Mouse (Mus musculus) intestine, embryonic 14.5 days (tissue): ENCODE measurements around the gene Sfrp5. TPM values are rescaled to one million over a fixed set of nuclear protein-coding genes. Genes with fewer than 3 reads are reported as not detected.

ENCODE experiments used
- ATAC-seq: fragments of 200-750 bp; cut with Nextera tagmentation; replicated peaks from 2 replicates; pipeline ENCODE4 v1.8.0; 2017; ENCODE audit warnings: low read depth, moderate number of reproducible peaks, moderate TSS enrichment, moderate library complexity; ENCODE audit not compliant: low FRiP score, low TSS enrichment
- DNase-seq: peaks from one replicate; pipeline ENCODE4 v3.0.0-alpha.2; 2018; ENCODE audit warnings: low spot score
- H3K27ac ChIP-seq: fragments of 300-500 bp; sonication (generic); 2 replicates; pipeline ENCODE4 v1.5.1; 2014; ENCODE audit warnings: low read depth, mild to moderate bottlenecking, control low read depth
- H3K27me3 ChIP-seq: fragments of 300-500 bp; sonication (generic); replicated peaks from 2 replicates; pipeline ENCODE4 v1.6.1; 2014; ENCODE audit warnings: low read length, control low read depth; ENCODE audit not compliant: control insufficient read depth, insufficient read depth
- H3K36me3 ChIP-seq: fragments of 300-500 bp; sonication (generic); 2 replicates; pipeline ENCODE4 v1.6.1; 2014; ENCODE audit warnings: low read length, control low read depth; ENCODE audit not compliant: control insufficient read depth, insufficient read depth
- H3K4me1 ChIP-seq: fragments of 300-500 bp; sonication (generic); replicated peaks from 2 replicates; pipeline ENCODE4 v1.6.1; 2014; ENCODE audit warnings: low read length, control low read depth, mixed read lengths; ENCODE audit not compliant: control insufficient read depth, insufficient read depth
- H3K4me2 ChIP-seq: fragments of 300-500 bp; sonication (generic); 2 replicates; pipeline ENCODE4 v1.6.1; 2014; ENCODE audit warnings: low read length
- H3K4me3 ChIP-seq: fragments of 300-500 bp; sonication (generic); 2 replicates; pipeline ENCODE4 v1.5.1; 2014; ENCODE audit warnings: low read depth, low read length, control low read depth, mixed read lengths
- H3K9ac ChIP-seq: fragments of 300-500 bp; sonication (generic); 2 replicates; pipeline ENCODE4 v1.6.1; 2014; ENCODE audit warnings: mild to moderate bottlenecking, low read length
- H3K9me3 ChIP-seq: fragments of 300-500 bp; sonication (generic); 2 replicates; pipeline ENCODE4 v1.6.1; 2016; ENCODE audit warnings: low read length, control low read depth; ENCODE audit not compliant: control insufficient read depth
- WGBS: fragments of 180-500 bp; shearing (Covaris S2); extraction: QIAGEN DNeasy Blood & Tissue Kit; methylation state at CpG from one replicate; pipeline ENCODE4 v1.1.7; 2014; 5-methylcytosine and 5-hydroxymethylcytosine counted together
- polyA plus RNA-seq: library from polyadenylated mRNA; unstranded; fragments of >200 nt; fragmentation: Nextera tagmentation; extraction: Ambion mirVana; gene quantifications from 2 replicates; pipeline ENCODE4 v1.2.1, GENCODE M21; 2014

Gene Sfrp5
- polyA plus RNA-seq = 16.2 and 46.3 TPM in 2 replicates

- ATAC-seq (peak; percentile 47; the same call in 1 of the 2 replicates), DNase-seq (peak; percentile 68)
- Histone ChIP-seq H3K9ac (0 out of 2 replicates have a peak within 1 kb of the TSS, but pooled peaks have one; percentile 8), H3K36me3 (no peaks in the 10 kb centered on the region), H3K4me1 (0 out of 2 replicates have a peak, but pooled peaks cover 3% of the 10 kb centered on the region), H3K9me3 (no peaks in the 10 kb centered on the region), H3K4me2 (peak within 1 kb of the TSS; percentile 44), H3K4me3 (peak within 1 kb of the TSS; percentile 31), H3K27me3 (peaks cover 56% of the 10 kb centered on the region), H3K27ac (no peak within 1 kb of the TSS)
- WGBS = 1% methylated on average over 59 of the region's 60 CpGs
These were observed at the start of gene Sfrp5 for GRCm38 (mm10) chr19:42201696-42202381. Gene Sfrp5 (minus strand): TSS chr19:42202252.

DNA sequence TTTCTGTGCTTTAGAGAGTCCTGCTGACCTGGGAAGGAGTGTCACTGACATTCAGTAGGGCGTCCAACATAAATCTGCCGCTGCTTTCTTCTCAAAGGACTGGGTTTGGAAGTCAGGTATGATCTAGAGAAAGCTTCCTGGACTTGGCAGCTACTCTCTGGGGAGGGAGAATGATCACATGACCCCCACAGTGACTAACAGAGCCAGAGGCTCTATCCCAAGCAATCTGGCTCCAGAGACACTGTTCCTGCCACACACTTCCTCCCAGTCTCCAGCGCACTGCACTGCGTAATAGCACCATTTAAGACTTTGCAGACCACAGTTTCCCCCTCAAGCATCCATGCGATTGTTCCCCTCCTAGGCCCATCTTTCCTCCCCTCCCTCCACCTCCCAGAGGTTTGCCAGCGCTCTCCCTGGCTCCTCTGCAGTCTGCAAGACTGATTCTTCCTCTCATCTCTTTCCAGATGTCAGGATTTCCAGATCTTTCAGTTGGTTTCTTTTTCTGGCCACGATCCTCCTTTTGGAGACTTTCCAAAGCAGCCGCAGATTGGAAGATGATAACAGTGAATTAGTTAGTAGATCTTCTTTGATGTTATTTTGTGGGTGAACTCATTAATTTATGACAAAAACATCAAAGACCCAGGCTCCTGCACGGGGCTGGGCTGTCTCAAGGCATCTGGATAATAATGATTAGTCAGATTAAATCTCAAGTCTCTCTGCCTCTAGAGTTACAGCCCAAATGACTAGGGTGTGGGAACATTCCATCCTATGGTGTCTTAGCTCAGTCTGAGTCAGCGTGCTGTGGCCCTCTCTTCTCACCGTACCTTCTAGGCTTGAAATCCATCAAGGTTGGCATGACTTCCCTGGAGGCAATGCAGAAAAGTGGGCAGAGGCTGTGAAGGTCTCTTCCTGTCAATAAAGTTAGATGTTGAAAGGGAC is 48.2 kb upstream of the Sfrp5 start:
- H3K27me3 ChIP-seq = peaks cover 13% of the 10 kb centered on the region
- H3K4me1 ChIP-seq = no peaks in the 10 kb centered on the region
- ATAC-seq (no peak), DNase-seq (no peak)
- WGBS = 67% methylated on average over 11 of the region's 11 CpGs
- H3K4me3 ChIP-seq = no peak overlapping the region
- H3K4me2 ChIP-seq = no peak overlapping the region
- no peak overlapping the region for H3K27ac ChIP-seq
- no peaks in the 10 kb centered on the region for H3K36me3 ChIP-seq
- no peak overlapping the region for H3K9ac ChIP-seq
- H3K9me3 ChIP-seq = no peaks in the 10 kb centered on the region

DNA sequence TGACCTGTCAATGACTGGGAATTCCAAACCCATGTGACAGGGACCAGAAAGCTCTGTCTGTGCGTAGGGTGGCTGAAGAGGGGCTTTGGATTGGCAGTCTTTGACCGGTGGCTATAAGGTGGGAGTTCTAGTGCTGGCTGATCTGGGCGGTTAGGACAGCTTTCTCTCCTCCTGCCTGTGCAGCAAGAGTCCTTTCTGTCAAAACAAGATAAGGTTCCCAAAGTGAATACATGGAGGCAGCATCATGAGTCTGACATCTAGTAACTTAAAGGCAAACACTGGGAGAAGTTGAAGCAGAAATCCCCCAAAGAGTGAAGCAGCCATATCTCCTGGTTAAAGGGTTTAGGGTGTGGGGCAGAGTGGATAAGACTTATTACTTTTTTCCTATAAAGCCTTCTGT is 45.5 kb upstream of the Sfrp5 start, which contains the start of gene Golga7b:
Golga7b (plus strand) TSS at position 56 of the 400 bp plus-strand sequence.
- Histone ChIP-seq H3K4me1 (no peaks in the 10 kb centered on the region), H3K27ac (no peak within 1 kb of the TSS), H3K36me3 (no peaks in the 10 kb centered on the region), H3K9ac (no peak within 1 kb of the TSS), H3K4me2 (no peak within 1 kb of the TSS), H3K4me3 (no peak within 1 kb of the TSS), H3K9me3 (no peaks in the 10 kb centered on the region), H3K27me3 (no peaks in the 10 kb centered on the region)
- 66% methylated on average over 3 of the region's 3 CpGs for WGBS
- ATAC-seq (no peak), DNase-seq (no peak)

DNA sequence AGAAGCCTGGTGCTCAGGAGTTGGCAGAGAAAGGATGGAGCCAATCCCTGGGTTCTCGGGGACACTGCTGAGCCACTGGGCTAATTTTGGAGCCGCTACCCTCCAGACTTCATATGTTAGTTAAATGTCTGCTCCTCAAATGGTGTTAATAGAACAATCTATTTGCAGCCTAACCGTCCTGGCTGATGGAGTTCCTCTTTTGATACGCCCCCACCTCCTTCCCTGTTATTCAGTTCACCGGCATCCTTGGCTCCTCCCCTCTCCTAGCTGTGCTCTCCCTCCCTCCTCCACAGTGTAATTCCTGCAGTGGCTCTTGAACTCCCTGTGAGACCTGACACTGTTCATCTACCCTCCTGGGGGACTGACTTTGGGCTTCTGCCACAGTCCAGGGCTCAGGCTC is 44.6 kb upstream of the Sfrp5 start:
- Histone ChIP-seq H3K27me3 (no peaks in the 10 kb centered on the region), H3K27ac (no peak overlapping the region), H3K4me1 (no peaks in the 10 kb centered on the region), H3K4me3 (no peak overlapping the region), H3K4me2 (no peak overlapping the region), H3K9ac (no peak overlapping the region), H3K36me3 (no peaks in the 10 kb centered on the region), H3K9me3 (no peaks in the 10 kb centered on the region)
- ATAC-seq = no peak
- no peak for DNase-seq
- WGBS = 43% methylated on average over 5 of the region's 5 CpGs

DNA sequence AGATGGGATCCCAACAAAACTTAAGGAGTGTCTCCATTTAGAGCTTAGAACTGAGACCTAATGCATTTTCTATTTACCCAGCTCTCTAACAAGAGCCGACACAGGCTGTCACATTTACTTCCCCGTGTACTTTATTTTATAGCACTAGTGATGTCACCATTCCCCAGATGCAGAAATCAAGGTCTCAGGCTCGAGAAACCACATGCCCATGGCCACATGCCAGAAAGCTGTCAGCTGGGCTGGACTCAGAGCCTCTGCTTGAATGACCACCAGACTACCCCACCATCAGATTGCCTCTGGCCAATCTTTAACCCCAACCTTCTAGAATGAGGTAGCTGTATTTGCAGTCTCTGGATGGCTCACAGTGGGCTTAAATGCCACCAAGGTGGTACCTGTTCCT is 41.3 kb upstream of the Sfrp5 start:
- ATAC-seq = no peak
- H3K9ac ChIP-seq = no peak overlapping the region
- H3K4me1 ChIP-seq = no peaks in the 10 kb centered on the region
- 47% methylated on average over 3 of the region's 3 CpGs for WGBS
- no peak overlapping the region for H3K4me2 ChIP-seq
- H3K36me3 ChIP-seq = no peaks in the 10 kb centered on the region
- H3K27ac ChIP-seq = no peak overlapping the region
- no peak for DNase-seq
- H3K27me3 ChIP-seq = no peaks in the 10 kb centered on the region
- H3K4me3 ChIP-seq = no peak overlapping the region
- H3K9me3 ChIP-seq = no peaks in the 10 kb centered on the region

DNA sequence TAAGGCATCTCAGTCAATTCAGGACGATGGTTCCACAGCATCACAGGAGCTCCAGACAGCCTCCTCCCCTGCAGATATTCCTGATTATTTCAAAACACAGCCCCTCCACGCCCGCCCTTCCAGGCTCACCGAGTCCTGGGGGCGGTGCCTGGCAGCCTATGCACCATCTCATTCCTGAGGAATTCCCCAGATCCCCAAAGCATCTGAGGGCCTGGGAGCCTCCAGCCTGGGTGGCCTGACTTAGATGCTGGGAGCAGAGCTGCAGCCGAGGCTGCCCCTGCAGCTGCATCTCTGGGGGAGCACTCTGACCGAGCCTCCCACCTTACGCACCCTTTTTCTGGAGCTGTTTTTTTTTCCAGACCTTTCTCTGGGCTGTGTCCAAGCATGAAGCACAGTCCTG is 38.8 kb upstream of the Sfrp5 start:
- H3K4me2 ChIP-seq = no peak overlapping the region
- no peak for ATAC-seq
- H3K9me3 ChIP-seq = no peaks in the 10 kb centered on the region
- no peaks in the 10 kb centered on the region for H3K36me3 ChIP-seq
- H3K27me3 ChIP-seq = no peaks in the 10 kb centered on the region
- no peak overlapping the region for H3K4me3 ChIP-seq
- WGBS = 43% methylated on average over 8 of the region's 8 CpGs
- no peak for DNase-seq
- H3K4me1 ChIP-seq = no peaks in the 10 kb centered on the region
- H3K9ac ChIP-seq = no peak overlapping the region
- no peak overlapping the region for H3K27ac ChIP-seq

- Histone ChIP-seq H3K27ac (no peak overlapping the region), H3K4me2 (no peak overlapping the region), H3K9ac (no peak overlapping the region), H3K4me3 (no peak overlapping the region), H3K27me3 (no peaks in the 10 kb centered on the region), H3K9me3 (no peaks in the 10 kb centered on the region), H3K4me1 (no peaks in the 10 kb centered on the region), H3K36me3 (no peaks in the 10 kb centered on the region)
- 65% methylated on average over 7 of the region's 7 CpGs for WGBS
- no peak for ATAC-seq
- DNase-seq = no peak
These were observed 36.3 kb upstream of the Sfrp5 start for GRCm38 (mm10) chr19:42238341-42238715.

GRCm38 (mm10) chr19:42237602-42238340 is 35.7 kb upstream of the Sfrp5 start:
- 34% methylated on average over 4 of the region's 4 CpGs for WGBS
- ATAC-seq (no peak), DNase-seq (no peak)
- Histone ChIP-seq H3K36me3 (no peaks in the 10 kb centered on the region), H3K27ac (no peak overlapping the region), H3K4me2 (no peak overlapping the region), H3K9me3 (no peaks in the 10 kb centered on the region), H3K4me1 (no peaks in the 10 kb centered on the region), H3K4me3 (no peak overlapping the region), H3K27me3 (no peaks in the 10 kb centered on the region), H3K9ac (no peak overlapping the region)
